Mouse (Mus musculus): ENCODE measurements around the gene Zfp574. TPM values are rescaled to one million over a fixed set of nuclear protein-coding genes. Genes with fewer than 3 reads are reported as not detected.

The Zfp574 gene
- polyA plus RNA-seq, 1 experiment from 2014 or later, result 20.1 TPM

GRCm38 (mm10) chr7:25112956-25113603, 40.7 kb downstream of the Zfp574 start:
- Histone ChIP-seq H3K4me1 (ENCODE audit: insufficient read depth, low read depth, low read length) (no peaks in the 10 kb centered on the region), H3K9ac (replicated peaks; ENCODE audit: low read depth) (no peak overlapping the region), H3K27me3 (replicated peaks; ENCODE audit: insufficient read depth, low read length) (no peaks in the 10 kb centered on the region), H3K36me3 (ENCODE audit: insufficient read depth, low read length) (no peaks in the 10 kb centered on the region), H3K9me3 (ENCODE audit: low read length) (no peaks in the 10 kb centered on the region), H3K27ac (ENCODE audit: low read length) (no peak overlapping the region), H3K4me2 (replicated peaks; ENCODE audit: low read depth, low read length) (no peak overlapping the region), H3K4me3 (ENCODE audit: low read depth, low read length) (no peak overlapping the region)
- DNase-seq (ENCODE audit: low spot score) (no peak), ATAC-seq (no peak)
- 83% methylated on average over 16 of the region's 16 CpGs for WGBS
- TF ChIP-seq CTCF (IDR thresholded peaks at IDR 0.05) (no peak), EP300 (IDR thresholded peaks at IDR 0.05) (no peak)

GRCm38 (mm10) chr7:25120061-25120834, 47.9 kb downstream of the Zfp574 start:
- no peak overlapping the region for H3K9ac ChIP-seq (replicated peaks; ENCODE audit: low read depth)
- DNase-seq (ENCODE audit: low spot score) (peak; percentile 21), ATAC-seq (no peak; the same call in 1 of the 2 replicates)
- H3K4me3 ChIP-seq (ENCODE audit: low read depth, low read length), result no peak overlapping the region
- no peaks in the 10 kb centered on the region for H3K4me1 ChIP-seq (ENCODE audit: insufficient read depth, low read depth, low read length)
- no peak overlapping the region for H3K4me2 ChIP-seq (replicated peaks; ENCODE audit: low read depth, low read length)
- no peaks in the 10 kb centered on the region for H3K9me3 ChIP-seq (ENCODE audit: low read length)
- TF ChIP-seq CTCF (IDR thresholded peaks at IDR 0.05) (no peak), EP300 (IDR thresholded peaks at IDR 0.05) (no peak)
- WGBS, result 55% methylated on average over 21 of the region's 25 CpGs
- no peaks in the 10 kb centered on the region for H3K36me3 ChIP-seq (ENCODE audit: insufficient read depth, low read length)
- H3K27me3 ChIP-seq (replicated peaks; ENCODE audit: insufficient read depth, low read length), result no peaks in the 10 kb centered on the region
- no peak overlapping the region for H3K27ac ChIP-seq (ENCODE audit: low read length)

GRCm38 (mm10) chr7:25121240-25121786, 48.9 kb downstream of the Zfp574 start:
- H3K36me3 ChIP-seq (ENCODE audit: insufficient read depth, low read length), result no peaks in the 10 kb centered on the region
- 49% methylated on average over 12 of the region's 13 CpGs for WGBS

GRCm38 (mm10) chr7:25125716-25126281, 53.4 kb downstream of the Zfp574 start:
- no peaks in the 10 kb centered on the region for H3K27me3 ChIP-seq (replicated peaks; ENCODE audit: insufficient read depth, low read length)
- no peaks in the 10 kb centered on the region for H3K9me3 ChIP-seq (ENCODE audit: low read length)
- H3K9ac ChIP-seq (replicated peaks; ENCODE audit: low read depth), result no peak overlapping the region
- 60% methylated on average over 10 of the region's 10 CpGs for WGBS
- no peak overlapping the region for H3K4me3 ChIP-seq (ENCODE audit: low read depth, low read length)
- H3K4me1 ChIP-seq (ENCODE audit: insufficient read depth, low read depth, low read length), result no peaks in the 10 kb centered on the region
- no peak overlapping the region for H3K4me2 ChIP-seq (replicated peaks; ENCODE audit: low read depth, low read length)
- H3K27ac ChIP-seq (ENCODE audit: low read length), result no peak overlapping the region
- DNase-seq (ENCODE audit: low spot score), result no peak
- no peaks in the 10 kb centered on the region for H3K36me3 ChIP-seq (ENCODE audit: insufficient read depth, low read length)
- no peak for TF ChIP-seq CTCF (IDR thresholded peaks at IDR 0.05)
- ATAC-seq, result no peak

More at GRCm38 (mm10) chr7:25121240-25121786, 48.9 kb downstream of the Zfp574 start:
- H3K27me3 ChIP-seq (replicated peaks; ENCODE audit: insufficient read depth, low read length), result no peaks in the 10 kb centered on the region
- no peaks in the 10 kb centered on the region for H3K9me3 ChIP-seq (ENCODE audit: low read length)
- ATAC-seq (no peak), DNase-seq (ENCODE audit: low spot score) (no peak)
- H3K4me3 ChIP-seq (ENCODE audit: low read depth, low read length), result no peak overlapping the region
- no peaks in the 10 kb centered on the region for H3K4me1 ChIP-seq (ENCODE audit: insufficient read depth, low read depth, low read length)
- H3K9ac ChIP-seq (replicated peaks; ENCODE audit: low read depth), result no peak overlapping the region
- no peak overlapping the region for H3K27ac ChIP-seq (ENCODE audit: low read length)
- TF ChIP-seq EP300 (IDR thresholded peaks at IDR 0.05) (no peak), CTCF (IDR thresholded peaks at IDR 0.05) (no peak)
- no peak overlapping the region for H3K4me2 ChIP-seq (replicated peaks; ENCODE audit: low read depth, low read length)

- no peak overlapping the region for H3K4me3 ChIP-seq (ENCODE audit: low read depth, low read length)
- ATAC-seq (no peak), DNase-seq (ENCODE audit: low spot score) (no peak)
- H3K36me3 ChIP-seq (ENCODE audit: insufficient read depth, low read length), result no peaks in the 10 kb centered on the region
- H3K27ac ChIP-seq (ENCODE audit: low read length), result no peak overlapping the region
- H3K9ac ChIP-seq (replicated peaks; ENCODE audit: low read depth), result no peak overlapping the region
- H3K27me3 ChIP-seq (replicated peaks; ENCODE audit: insufficient read depth, low read length), result peaks cover 8% of the 10 kb centered on the region; the same call in 1 of the 2 replicates
- H3K9me3 ChIP-seq (ENCODE audit: low read length), result no peaks in the 10 kb centered on the region
- TF ChIP-seq CTCF (IDR thresholded peaks at IDR 0.05) (no peak), EP300 (IDR thresholded peaks at IDR 0.05) (no peak)
- 53% methylated on average over 9 of the region's 9 CpGs for WGBS
- no peaks in the 10 kb centered on the region for H3K4me1 ChIP-seq (ENCODE audit: insufficient read depth, low read depth, low read length)
- H3K4me2 ChIP-seq (replicated peaks; ENCODE audit: low read depth, low read length), result no peak overlapping the region
Measured at GRCm38 (mm10) chr7:25127971-25128370, 55.6 kb downstream of the Zfp574 start.

GRCm38 (mm10) chr7:25129390-25129979, 57.1 kb downstream of the Zfp574 start:
- Histone ChIP-seq H3K4me2 (replicated peaks; ENCODE audit: low read depth, low read length) (no peak overlapping the region), H3K4me1 (ENCODE audit: insufficient read depth, low read depth, low read length) (no peaks in the 10 kb centered on the region), H3K27ac (ENCODE audit: low read length) (no peak overlapping the region), H3K9me3 (ENCODE audit: low read length) (no peaks in the 10 kb centered on the region), H3K4me3 (ENCODE audit: low read depth, low read length) (no peak overlapping the region), H3K27me3 (replicated peaks; ENCODE audit: insufficient read depth, low read length) (peaks cover 17% of the 10 kb centered on the region), H3K9ac (replicated peaks; ENCODE audit: low read depth) (no peak overlapping the region), H3K36me3 (ENCODE audit: insufficient read depth, low read length) (no peaks in the 10 kb centered on the region)
- ATAC-seq (no peak), DNase-seq (ENCODE audit: low spot score) (no peak)
- TF ChIP-seq CTCF (IDR thresholded peaks at IDR 0.05) (no peak), EP300 (IDR thresholded peaks at IDR 0.05) (no peak)
- WGBS, result 41% methylated on average over 12 of the region's 13 CpGs
